Mouse (Mus musculus): ENCODE results near the gene Gm20538.

- TF ChIP-seq CTCF (IDR thresholded peaks at IDR 0.05) (no peak), POLR2A (IDR thresholded peaks at IDR 0.05; ENCODE audit: insufficient read depth, low read depth, low read length) (no peak)
These were observed 15.2 kb downstream of the Gm20538 start for GRCm38 (mm10) chr19:44537416-44537815.
